Mouse (Mus musculus) ovary, postnatal 36 days (tissue): ENCODE measurements around the gene Gm33815.
"Not testable (repeated sequence)": the region's sequence is repeated elsewhere in the genome, so short reads cannot be mapped to it uniquely, and the experiment has no call there.

Source experiments
- DNase-seq: peaks from one replicate; pipeline ENCODE4 v3.0.0; 2022; ENCODE audit warnings: low spot score, mixed read lengths

The Gm33815 gene

GRCm38 (mm10) chrY:69320832-69321231 lies at the start of gene Gm33815:
Gene Gm33815, plus strand, starts transcription at chrY:69321132.
- not testable (repeated sequence) for DNase-seq
